20 mouse cellular contexts compared by ENCODE assay signal in the genomic region with DNA sequence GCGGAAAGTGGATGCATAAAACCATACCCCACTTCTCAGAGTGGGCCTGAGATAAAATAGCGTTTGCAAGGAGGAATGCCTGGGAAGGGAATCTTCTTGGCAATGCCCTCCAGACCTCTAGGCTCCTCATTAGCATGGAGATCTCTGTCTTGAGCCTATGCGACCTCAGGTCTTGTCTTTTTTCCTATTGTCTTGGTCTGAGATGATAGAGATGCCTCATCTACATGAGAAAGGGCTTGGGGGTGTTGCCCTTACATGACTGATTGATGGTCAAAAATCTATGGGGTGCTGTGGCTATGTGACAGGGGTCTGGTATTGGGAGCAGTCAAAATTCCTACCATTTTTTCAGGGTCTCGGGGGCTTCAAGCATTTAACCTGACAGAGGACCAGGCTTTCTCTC.
DNase-seq lines count a peak whose midpoint lies in the region; TF ChIP-seq lines count a peak whose summit lies in the region.
"Had no signal": no experiment of that assay in that cellular context is flagged by ENCODE, and none has a peak within 500 bp of the region (broad histone marks: within the 10 kb centered on the region; RNA-seq: fewer than 3 reads in every experiment).

No protein-coding gene starts in this region.

- 0 out of 4 replicates have a peak, but pooled peaks cover 0 to 2% of the 10 kb centered on the region in 2 experiments for H3K4me1 ChIP-seq in ES-E14 (ENCODE audit: control insufficient read depth in 2 of 2, insufficient read depth in 2 of 2, low read length in 2 of 2, poor library complexity in 1 of 2)
- H3K4me1 ChIP-seq: embryonic facial prominence, embryonic 13.5 days; embryonic facial prominence, embryonic 15.5 days; forebrain, embryonic 10.5 days; forebrain, embryonic 12.5 days had no signal

- H3K27ac ChIP-seq in ES-E14 (ENCODE audit: insufficient read depth, low read depth, low read length, poor library complexity, severe bottlenecking), result no peak overlapping the region
- H3K27ac ChIP-seq: embryonic facial prominence, embryonic 13.5 days; embryonic facial prominence, embryonic 15.5 days; forebrain, embryonic 10.5 days; forebrain, embryonic 12.5 days had no signal

- H3K36me3 ChIP-seq in ES-E14 (ENCODE audit: control insufficient read depth, insufficient read depth, low read length, poor library complexity, severe bottlenecking), result no peaks in the 10 kb centered on the region
- H3K36me3 ChIP-seq: embryonic facial prominence, embryonic 13.5 days; embryonic facial prominence, embryonic 15.5 days; forebrain, embryonic 10.5 days; forebrain, embryonic 12.5 days had no signal

- DNase-seq in ES-CJ7 (ENCODE audit: low read depth, low spot score), result peak; percentile 62
- DNase-seq in ES-E14 (ENCODE audit: low read depth, low spot score), result peak; percentile 11
- peak; percentile 48 for DNase-seq in ZHBTc4 (ENCODE audit: low read depth, low spot score)
- no peak for DNase-seq in lung, adult 18-20 months
- DNase-seq in frontal cortex, postnatal 36 days (ENCODE audit: low spot score in 2 of 2), result no peak
- DNase-seq: adrenal gland, adult 2 months; adrenal gland, postnatal 10 days; adrenal gland, postnatal 25 days; cerebellum, adult 11 months; cerebellum, adult 18-20 months; cerebellum, adult 8-10 months; cerebellum, adult 9-11 months; cerebellum, postnatal 14 days; cerebellum, postnatal 36 days; embryo, embryonic 11 days had no signal

- no peak overlapping the region for H3K4me3 ChIP-seq in ES-E14 (ENCODE audit: insufficient read depth in 1 of 2, low read depth in 1 of 2, low read length in 2 of 2, poor library complexity in 1 of 2, severe bottlenecking in 1 of 2)
- H3K4me3 ChIP-seq: embryonic facial prominence, embryonic 13.5 days; embryonic facial prominence, embryonic 15.5 days; erythroblast, embryonic 14.5 days; forebrain, embryonic 10.5 days; forebrain, embryonic 12.5 days had no signal

- in situ Hi-C loops in ES-E14 (cut with MboI; ENCODE audit: low sequenced_read_pairs in 2 of 2, unreplicated experiment in 2 of 2), result no loop called here

- no peak overlapping the region for H3K9ac ChIP-seq in ES-E14 (ENCODE audit: insufficient read depth, low read depth, low read length, poor library complexity, severe bottlenecking)
- H3K9ac ChIP-seq: embryonic facial prominence, embryonic 13.5 days; embryonic facial prominence, embryonic 15.5 days; forebrain, embryonic 12.5 days had no signal

- H3K9me3 ChIP-seq in ES-E14 (ENCODE audit: control insufficient read depth, insufficient read depth, low read depth, low read length), result no peaks in the 10 kb centered on the region
- H3K9me3 ChIP-seq: embryonic facial prominence, embryonic 13.5 days; embryonic facial prominence, embryonic 15.5 days; forebrain, embryonic 10.5 days; forebrain, embryonic 12.5 days had no signal

TF ChIP-seq in ES-E14, 5 proteins besides CTCF, POLR2A, EP300 and RAD21:
- no peak for TF ChIP-seq HCFC1 (IDR thresholded peaks at IDR 0.05; ENCODE audit: borderline replicate concordance, insufficient read depth, low read length)
- TF ChIP-seq MAFK (IDR thresholded peaks at IDR 0.05; ENCODE audit: insufficient read depth, low read depth, low read length), result no peak
- TF ChIP-seq ZC3H11A (IDR thresholded peaks at IDR 0.05; ENCODE audit: borderline replicate concordance, low read depth, low read length), result no peak
- no peak for TF ChIP-seq ZNF384 (IDR thresholded peaks at IDR 0.05; ENCODE audit: low read depth, low read length)
- no peak for TF ChIP-seq CHD2 (IDR thresholded peaks at IDR 0.05; ENCODE audit: low read depth, low read length)

Comparison
In these comparisons a context has a peak if more than half of its experiments do, and no peak if none do; other contexts are left out.
1. DNase-seq: peak in ES-CJ7 (single experiment), ES-E14 (single experiment) and ZHBTc4 (single experiment); none in lung, adult 18-20 months (0 of 2) and frontal cortex, postnatal 36 days (0 of 2).